Mouse (Mus musculus) layer of hippocampus, postnatal 36 days (tissue): ENCODE data around the gene Dlg5. TPM values are rescaled to one million over a fixed set of nuclear protein-coding genes. Genes with fewer than 3 reads are reported as not detected.
A peak's percentile ranks its signal among the peaks of the same experiment; 100 is the strongest.

Source experiments
- DNase-seq, 2 experiments: peaks; one replicate each; pipeline ENCODE4 v3.0.0; 2022
- total RNA-seq, 2 experiments: library from RNA; stranded (reverse); gene quantifications; 2 replicates each; pipeline ENCODE4 v1.2.3; 2021

Gene Dlg5
- total RNA-seq, 2 experiments from 2014 or later: 57.8 to 61.7 TPM

- DNase-seq: no peak
Measured at GRCm38 (mm10) chr14:24185514-24185913, 60.2 kb downstream of the Dlg5 start.

- DNase-seq: no peak
Measured at GRCm38 (mm10) chr14:24182955-24183354, 62.8 kb downstream of the Dlg5 start.

- DNase-seq: peak; percentile 72 to 75
Measured at GRCm38 (mm10) chr14:24181811-24182506, 63.8 kb downstream of the Dlg5 start.

GRCm38 (mm10) chr14:24179466-24179991, 66.2 kb downstream of the Dlg5 start:
- no peak for DNase-seq

- DNase-seq: no peak
Measured at GRCm38 (mm10) chr14:24176609-24177008, 69.1 kb downstream of the Dlg5 start.

- peak; percentile 18 to 37 for DNase-seq
Measured at GRCm38 (mm10) chr14:24173326-24173725, 72.4 kb downstream of the Dlg5 start.

- DNase-seq: no peak
Measured at GRCm38 (mm10) chr14:24171639-24172311, 73.9 kb downstream of the Dlg5 start.

- DNase-seq: peak in 1 of 2 experiments; percentile 36
Measured at GRCm38 (mm10) chr14:24166046-24166445, 79.7 kb downstream of the Dlg5 start.

- no peak for DNase-seq
Measured at GRCm38 (mm10) chr14:24164721-24165367, 80.9 kb downstream of the Dlg5 start.

GRCm38 (mm10) chr14:24162856-24163255, 82.9 kb downstream of the Dlg5 start:
- no peak for DNase-seq

- no peak for DNase-seq
Measured at GRCm38 (mm10) chr14:24148892-24149291, 96.8 kb downstream of the Dlg5 start.

- DNase-seq: no peak
Measured at GRCm38 (mm10) chr14:24144821-24145220, 100.9 kb downstream of the Dlg5 start.

- no peak for DNase-seq
Measured at GRCm38 (mm10) chr14:24144421-24144820, 101.3 kb downstream of the Dlg5 start.

GRCm38 (mm10) chr14:24142926-24143430, 102.7 kb downstream of the Dlg5 start:
- DNase-seq: no peak

GRCm38 (mm10) chr14:24141727-24142126, 104.0 kb downstream of the Dlg5 start:
- DNase-seq: no peak

GRCm38 (mm10) chr14:24140297-24140812, 105.4 kb downstream of the Dlg5 start:
- DNase-seq: no peak

GRCm38 (mm10) chr14:24136908-24137307, 108.8 kb downstream of the Dlg5 start:
- no peak for DNase-seq

GRCm38 (mm10) chr14:24134623-24135290, 111.0 kb downstream of the Dlg5 start:
- DNase-seq: no peak

GRCm38 (mm10) chr14:24133801-24134200, 111.9 kb downstream of the Dlg5 start:
- DNase-seq: no peak

GRCm38 (mm10) chr14:24132092-24132491, 113.6 kb downstream of the Dlg5 start:
- no peak for DNase-seq

- no peak for DNase-seq
Measured at GRCm38 (mm10) chr14:24125069-24125468, 120.7 kb downstream of the Dlg5 start.

- peak in 1 of 2 experiments; percentile 34 for DNase-seq
Measured at GRCm38 (mm10) chr14:24124171-24124570, 121.5 kb downstream of the Dlg5 start.
